Mouse (Mus musculus): Measurements from ENCODE around the gene Zfp101.

Zfp101 gene

GRCm38 (mm10) chr17:33394182-33395034, at the start of gene Zfp101:
Zfp101 (minus strand) TSS chr17:33394641.
- no peaks in the 10 kb centered on the region for H3K27me3 ChIP-seq (ENCODE audit: control insufficient read depth, insufficient read depth, low read length, poor library complexity, severe bottlenecking)
- peak; percentile 94 for DNase-seq (ENCODE audit: low read depth, low spot score)
- H3K36me3 ChIP-seq (ENCODE audit: control insufficient read depth, insufficient read depth, low read length, poor library complexity, severe bottlenecking), result no peaks in the 10 kb centered on the region

DNA sequence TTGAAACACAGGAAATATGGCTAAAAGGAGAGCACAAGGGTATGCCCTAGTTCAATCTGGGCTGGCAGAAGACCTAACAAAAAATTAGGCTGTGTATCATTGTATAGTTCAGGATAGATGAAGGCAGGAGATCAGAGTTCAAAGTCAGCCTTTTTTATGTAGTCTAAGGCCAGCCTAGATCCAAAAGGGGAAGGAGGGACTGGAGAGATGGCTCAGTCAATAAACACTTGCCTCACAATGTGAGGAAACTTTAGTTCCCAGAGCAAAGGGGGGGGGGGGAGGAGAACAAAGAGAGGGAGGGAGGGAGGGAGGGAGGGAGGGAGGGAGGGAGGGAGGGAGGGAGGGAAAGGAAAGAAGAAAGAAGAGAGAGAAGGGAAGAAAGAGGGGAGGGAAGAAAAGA, 46.7 kb upstream of the Zfp101 start:
- no peak for DNase-seq (ENCODE audit: low read depth, low spot score)
- H3K27me3 ChIP-seq (ENCODE audit: control insufficient read depth, insufficient read depth, low read length, poor library complexity, severe bottlenecking), result no peaks in the 10 kb centered on the region
- no peaks in the 10 kb centered on the region for H3K36me3 ChIP-seq (ENCODE audit: control insufficient read depth, insufficient read depth, low read length, poor library complexity, severe bottlenecking)

DNA sequence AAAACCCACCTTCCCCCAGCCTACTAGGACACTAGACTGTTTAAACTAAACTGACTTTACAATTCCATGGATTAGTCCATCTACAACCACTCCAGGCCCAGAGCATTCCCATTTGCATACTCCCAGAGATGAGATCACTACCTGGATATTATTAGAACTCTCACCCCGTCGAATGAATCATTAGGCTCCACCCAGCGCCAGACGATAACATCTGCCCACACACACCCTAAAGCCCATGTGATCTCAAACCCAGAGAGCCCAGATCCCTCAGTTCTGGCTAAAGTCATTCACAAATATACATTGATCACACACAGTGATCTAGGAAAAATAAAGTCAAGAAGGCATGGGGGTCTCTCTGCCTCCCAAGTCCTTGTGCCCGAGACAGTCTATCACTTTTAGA, 45.5 kb upstream of the Zfp101 start:
- Histone ChIP-seq H3K27me3 (ENCODE audit: control insufficient read depth, insufficient read depth, low read length, poor library complexity, severe bottlenecking) (no peaks in the 10 kb centered on the region), H3K36me3 (ENCODE audit: control insufficient read depth, insufficient read depth, low read length, poor library complexity, severe bottlenecking) (no peaks in the 10 kb centered on the region)
- no peak for DNase-seq (ENCODE audit: low read depth, low spot score)

DNA sequence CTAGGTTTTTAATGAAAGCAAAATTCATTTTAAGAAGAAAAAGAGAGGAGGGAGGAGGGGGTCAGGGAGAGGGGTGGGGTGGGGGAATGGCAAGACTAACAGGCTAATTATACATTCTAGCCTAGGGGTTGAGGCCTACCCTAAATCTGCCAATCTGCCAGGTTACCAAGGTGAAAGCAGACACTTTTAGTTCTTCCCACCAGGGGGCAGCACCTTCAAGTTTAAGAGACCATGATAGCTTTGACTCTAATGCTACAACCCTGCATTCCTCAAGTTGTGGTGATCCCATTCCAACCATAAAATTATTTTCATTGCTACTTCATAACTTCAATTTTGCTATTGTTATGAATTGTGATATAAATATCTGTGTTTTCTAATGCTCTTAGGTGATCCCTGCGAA, 44.7 kb upstream of the Zfp101 start:
- DNase-seq (ENCODE audit: low read depth, low spot score), result peak; percentile 84
- Histone ChIP-seq H3K27me3 (ENCODE audit: control insufficient read depth, insufficient read depth, low read length, poor library complexity, severe bottlenecking) (no peaks in the 10 kb centered on the region), H3K36me3 (ENCODE audit: control insufficient read depth, insufficient read depth, low read length, poor library complexity, severe bottlenecking) (no peaks in the 10 kb centered on the region)

GRCm38 (mm10) chr17:33432019-33432946, 37.8 kb upstream of the Zfp101 start, which contains the start of gene Actl9:
Actl9 (plus strand) TSS chr17:33432896.
- no peak for DNase-seq (ENCODE audit: low read depth, low spot score)
- no peaks in the 10 kb centered on the region for H3K27me3 ChIP-seq (ENCODE audit: control insufficient read depth, insufficient read depth, low read length, poor library complexity, severe bottlenecking)
- H3K36me3 ChIP-seq (ENCODE audit: control insufficient read depth, insufficient read depth, low read length, poor library complexity, severe bottlenecking), result no peaks in the 10 kb centered on the region

DNA sequence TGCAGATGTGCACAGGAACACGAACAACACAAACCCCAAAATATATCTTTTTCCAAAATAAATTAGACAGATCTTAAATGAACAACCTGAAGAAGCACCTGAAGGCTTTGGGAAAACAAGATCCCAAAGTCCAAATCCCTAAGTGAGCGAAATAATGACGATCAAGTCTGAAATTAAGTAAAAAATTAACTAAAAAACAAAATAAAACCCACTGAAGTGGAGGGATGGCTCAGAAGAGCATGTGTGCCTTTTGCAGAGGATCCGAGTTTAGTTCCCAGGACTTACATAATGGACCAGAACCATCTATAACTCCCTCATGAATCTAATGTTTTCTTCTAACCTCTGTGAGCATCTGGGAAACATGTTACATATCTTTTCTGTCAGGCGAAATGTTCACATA, 2.2 kb downstream of the Zfp101 start:
- H3K36me3 ChIP-seq (ENCODE audit: control insufficient read depth, insufficient read depth, low read length, poor library complexity, severe bottlenecking), result no peaks in the 10 kb centered on the region
- no peak for DNase-seq (ENCODE audit: low read depth, low spot score)

DNA sequence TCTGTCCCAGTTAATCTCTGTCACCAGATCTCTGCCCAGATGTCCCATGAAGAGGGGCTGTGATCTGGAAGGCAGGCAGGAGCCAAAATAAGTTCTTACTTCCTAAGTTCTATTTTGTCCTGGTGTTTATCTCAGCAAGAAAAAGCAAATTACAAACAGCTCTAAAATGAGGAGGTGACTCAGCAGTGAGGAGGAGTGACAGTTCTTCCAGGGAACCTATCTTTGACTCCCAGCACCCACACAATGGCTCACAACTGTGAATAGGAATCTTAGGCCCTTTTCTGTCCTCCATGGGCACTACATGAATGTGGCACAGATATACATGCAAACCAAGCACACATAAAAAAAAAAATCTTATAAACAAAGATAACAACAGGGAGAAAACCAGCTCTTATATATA, 8.7 kb downstream of the Zfp101 start:
- H3K36me3 ChIP-seq (ENCODE audit: control insufficient read depth, insufficient read depth, low read length, poor library complexity, severe bottlenecking), result peaks cover 12% of the 10 kb centered on the region
- DNase-seq (ENCODE audit: low read depth, low spot score), result no peak

More for the DNA sequence above, 2.2 kb downstream of the Zfp101 start:
- H3K27me3 ChIP-seq (ENCODE audit: control insufficient read depth, insufficient read depth, low read length, poor library complexity, severe bottlenecking), result no peaks in the 10 kb centered on the region

DNA sequence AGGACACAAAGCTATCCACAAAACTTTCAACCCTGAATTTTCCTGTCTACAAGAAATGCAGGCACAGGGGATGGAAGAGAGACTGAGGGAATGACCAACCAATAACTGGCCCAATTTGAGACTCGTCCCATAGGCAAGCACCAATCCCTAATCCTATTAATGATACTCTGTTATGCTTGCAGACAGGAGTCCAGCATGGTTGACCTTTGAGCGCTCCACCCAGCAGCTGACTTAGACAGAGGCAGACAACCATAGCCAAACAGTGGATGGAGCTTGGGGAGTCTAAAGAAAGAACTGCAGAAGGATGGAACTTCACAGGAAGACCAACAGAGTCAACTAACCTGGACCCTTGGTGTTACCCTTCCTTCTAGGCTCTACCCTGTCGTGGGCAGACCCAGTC, 21.6 kb downstream of the Zfp101 start:
- Histone ChIP-seq H3K27me3 (ENCODE audit: control insufficient read depth, insufficient read depth, low read length, poor library complexity, severe bottlenecking) (no peaks in the 10 kb centered on the region), H3K36me3 (ENCODE audit: control insufficient read depth, insufficient read depth, low read length, poor library complexity, severe bottlenecking) (no peaks in the 10 kb centered on the region; the same call in 1 of the 2 replicates)
- no peak for DNase-seq (ENCODE audit: low read depth, low spot score)

More for the DNA sequence above, 8.7 kb downstream of the Zfp101 start:
- H3K27me3 ChIP-seq (ENCODE audit: control insufficient read depth, insufficient read depth, low read length, poor library complexity, severe bottlenecking), result no peaks in the 10 kb centered on the region

DNA sequence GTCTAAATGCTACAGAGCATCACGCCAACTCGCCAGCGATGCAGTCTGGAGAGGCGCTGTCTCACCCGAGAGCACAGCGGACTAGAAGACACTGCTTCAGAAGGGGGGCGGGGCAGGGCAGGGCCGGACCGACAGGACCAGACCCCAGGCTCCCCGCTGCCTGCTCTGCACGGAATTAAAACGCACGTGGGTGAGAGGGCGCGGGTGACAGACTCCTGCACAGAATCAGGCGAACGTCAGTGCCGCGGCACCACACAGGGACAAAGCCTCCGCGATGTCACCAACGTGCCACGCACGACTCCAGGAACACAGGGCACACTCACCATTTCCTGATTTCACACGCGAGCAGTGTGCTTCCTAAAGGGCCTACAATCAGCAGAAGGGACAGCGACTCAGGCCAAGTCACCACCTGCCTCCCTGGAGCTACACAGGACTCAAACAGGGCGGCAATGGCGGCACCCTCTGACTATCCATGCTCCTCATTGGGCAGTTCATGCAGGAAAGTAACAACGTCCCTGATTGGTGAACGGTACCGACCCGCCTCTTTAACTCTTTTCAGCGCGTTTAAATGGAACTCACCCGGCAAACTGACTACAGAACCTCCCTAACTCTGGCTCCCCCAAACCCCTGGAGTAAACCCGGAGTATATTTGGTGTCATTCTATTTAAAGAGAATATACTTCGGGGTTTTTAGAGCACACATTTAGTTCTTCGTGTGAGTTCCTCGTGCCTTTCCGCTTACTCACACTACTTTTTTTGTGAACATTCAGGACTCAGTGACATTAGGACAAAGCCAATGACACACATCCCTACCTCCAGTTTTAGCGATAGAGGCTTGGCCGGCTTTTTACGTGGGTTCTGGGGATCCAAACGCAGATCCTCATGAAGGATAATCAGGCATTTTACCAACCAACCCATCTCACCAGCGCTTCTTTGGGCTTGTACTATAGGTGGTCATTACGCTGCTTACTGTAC, 35.7 kb downstream of the Zfp101 start, which contains the start of gene Zfp81:
Zfp81 (minus strand) TSS at position 468 of the 974 bp plus-strand sequence.
- peak; percentile 91 for DNase-seq (ENCODE audit: low read depth, low spot score)
- H3K27me3 ChIP-seq (ENCODE audit: control insufficient read depth, insufficient read depth, low read length, poor library complexity, severe bottlenecking), result no peaks in the 10 kb centered on the region

DNA sequence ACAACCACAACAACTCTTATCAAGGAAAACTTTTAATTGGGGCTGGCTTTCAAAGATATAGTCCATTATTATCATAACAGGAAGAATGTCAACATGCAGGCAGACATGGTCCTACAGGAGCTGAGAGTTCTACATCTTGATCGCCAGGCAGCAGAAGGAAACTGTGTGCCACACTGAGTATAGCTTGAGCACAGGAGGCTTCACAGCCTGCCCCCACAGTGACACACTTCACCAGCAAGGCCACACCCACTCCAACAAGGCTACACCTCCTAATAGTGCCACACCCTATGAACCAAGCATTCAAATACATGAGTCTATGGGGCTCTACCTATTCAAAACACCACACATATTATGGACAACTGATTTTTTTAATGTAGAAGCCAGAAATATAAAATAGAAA, 41.5 kb downstream of the Zfp101 start:
- peak; percentile 6 for DNase-seq (ENCODE audit: low read depth, low spot score)
- H3K27me3 ChIP-seq (ENCODE audit: control insufficient read depth, insufficient read depth, low read length, poor library complexity, severe bottlenecking), result no peaks in the 10 kb centered on the region
- H3K36me3 ChIP-seq (ENCODE audit: control insufficient read depth, insufficient read depth, low read length, poor library complexity, severe bottlenecking), result no peaks in the 10 kb centered on the region

More for the DNA sequence above, 35.7 kb downstream of the Zfp101 start, which contains the start of gene Zfp81:
- no peaks in the 10 kb centered on the region for H3K36me3 ChIP-seq (ENCODE audit: control insufficient read depth, insufficient read depth, low read length, poor library complexity, severe bottlenecking)
